Comparison of ENCODE assay signal across 9 mouse cellular contexts in genomic region chr13:49607714-49608113, GRCm38 (mm10). TPM values are rescaled to one million over a fixed set of nuclear protein-coding genes. Genes with fewer than 3 reads are reported as not detected.
DNase-seq lines count a peak whose midpoint lies in the region; ATAC-seq and TF ChIP-seq lines count a peak whose summit lies in the region.
"Had no signal": no experiment of that assay in that cellular context is flagged by ENCODE, and none has a peak within 500 bp of the region (broad histone marks: within the 10 kb centered on the region; RNA-seq: fewer than 3 reads in every experiment).

Gene Ogn, plus strand, starts transcription at chr13:49608046.

- no peak for TF ChIP-seq EP300 in stomach, postnatal 0 days (optimal IDR thresholded peaks at IDR 0.05)

- H3K27ac ChIP-seq in heart, embryonic 12.5 days (ENCODE audit: poor library complexity, severe bottlenecking), result no peak within 1 kb of the TSS
- peak within 1 kb of the TSS; percentile 67; the same call in 1 of the 2 replicates for H3K27ac ChIP-seq in stomach, postnatal 0 days (replicated peaks)
- H3K27ac ChIP-seq: neural tube, embryonic 12.5 days had no signal

- no peak for ATAC-seq in heart, embryonic 12.5 days (ENCODE audit: insufficient number of reproducible peaks, low FRiP score)
- no peak for ATAC-seq in stomach, postnatal 0 days (ENCODE audit: low FRiP score, low TSS enrichment)

- H3K36me3 ChIP-seq in heart, embryonic 12.5 days, result no peaks in the 10 kb centered on the region
- no peaks in the 10 kb centered on the region for H3K36me3 ChIP-seq in stomach, postnatal 0 days (ENCODE audit: control insufficient read depth, insufficient read depth, low read length)
- H3K36me3 ChIP-seq: neural tube, embryonic 12.5 days had no signal

- no peaks in the 10 kb centered on the region for H3K9me3 ChIP-seq in heart, embryonic 12.5 days (replicated peaks)
- H3K9me3 ChIP-seq in stomach, postnatal 0 days (ENCODE audit: control insufficient read depth, low read length), result no peaks in the 10 kb centered on the region
- H3K9me3 ChIP-seq: neural tube, embryonic 12.5 days had no signal

- no peak within 1 kb of the TSS for H3K4me2 ChIP-seq in heart, embryonic 12.5 days
- peak within 1 kb of the TSS; percentile 42 for H3K4me2 ChIP-seq in stomach, postnatal 0 days (replicated peaks; ENCODE audit: low read depth)
- H3K4me2 ChIP-seq: neural tube, embryonic 12.5 days had no signal

- no peak within 1 kb of the TSS for H3K4me3 ChIP-seq in heart, embryonic 12.5 days
- H3K4me3 ChIP-seq in stomach, postnatal 0 days (ENCODE audit: low read depth, low read length), result peak within 1 kb of the TSS; percentile 39
- H3K4me3 ChIP-seq: neural tube, embryonic 12.5 days had no signal

- 52% methylated on average over 4 of the region's 4 CpGs for WGBS in heart, embryonic 12.5 days
- 51% methylated on average over 4 of the region's 4 CpGs for WGBS in stomach, postnatal 0 days

- peak; percentile 18 for DNase-seq in embryo, embryonic 10.5 days (ENCODE audit: low spot score)
- no peak for DNase-seq in embryo, embryonic 9.5 days (ENCODE audit: extremely low spot score)
- no peak for DNase-seq in adrenal gland, postnatal 25 days
- peak; percentile 12 to 38 for DNase-seq in kidney, postnatal 4 days
- DNase-seq in stomach, postnatal 0 days (ENCODE audit: low spot score), result no peak
- no peak for DNase-seq in liver
- DNase-seq in frontal cortex, postnatal 25 days (ENCODE audit: low spot score in 2 of 2), result no peak

- no peak within 1 kb of the TSS for H3K9ac ChIP-seq in heart, embryonic 12.5 days
- H3K9ac ChIP-seq in stomach, postnatal 0 days (ENCODE audit: low read length), result no peak within 1 kb of the TSS
- H3K9ac ChIP-seq: neural tube, embryonic 12.5 days had no signal

- no peaks in the 10 kb centered on the region for H3K4me1 ChIP-seq in heart, embryonic 12.5 days (replicated peaks)
- no peaks in the 10 kb centered on the region for H3K4me1 ChIP-seq in stomach, postnatal 0 days (replicated peaks; ENCODE audit: control insufficient read depth, insufficient read depth)
- H3K4me1 ChIP-seq: neural tube, embryonic 12.5 days had no signal

- H3K27me3 ChIP-seq in heart, embryonic 12.5 days (replicated peaks), result no peaks in the 10 kb centered on the region
- H3K27me3 ChIP-seq in stomach, postnatal 0 days (ENCODE audit: control insufficient read depth, insufficient read depth, low read length), result no peaks in the 10 kb centered on the region
- H3K27me3 ChIP-seq: neural tube, embryonic 12.5 days had no signal

- no peak for TF ChIP-seq CTCF in stomach, postnatal 0 days (IDR thresholded peaks at IDR 0.05; ENCODE audit: low read depth)

RNA-seq across cellular contexts. Expression of gene Ogn, which starts in this region (rescaled TPM):
- 23.6 and 24.7 TPM in 2 replicates for total RNA-seq in adrenal gland, postnatal 25 days (2021)
- polyA plus RNA-seq in heart, embryonic 12.5 days (2016; fragmentation: Nextera tagmentation; extraction: Ambion mirVana), result 10.3 and 10.6 TPM in 2 replicates
- 138 and 151 TPM in 2 replicates for polyA plus RNA-seq in stomach, postnatal 0 days (2015; fragmentation: Nextera tagmentation; extraction: Ambion mirVana)

Comparison
In these comparisons a context has a peak if more than half of its experiments do, and no peak if none do; other contexts are left out.
1. RNA of gene Ogn (polyA plus RNA-seq): 138 to 151 TPM in stomach, postnatal 0 days; 10.3 to 10.6 TPM in heart, embryonic 12.5 days; every median in the first group is over 10 times any median in the second.
2. DNase-seq: peak in embryo, embryonic 10.5 days (single experiment) and kidney, postnatal 4 days (2 of 2); none in embryo, embryonic 9.5 days (single experiment), adrenal gland, postnatal 25 days (single experiment), stomach, postnatal 0 days (single experiment), liver (single experiment) and frontal cortex, postnatal 25 days (0 of 2).